Mouse (Mus musculus) skeletal muscle tissue, adult 2 months (tissue): ENCODE results near the gene F2r.
A peak's percentile ranks its signal among the peaks of the same experiment; 100 is the strongest.

Source experiments
- DNase-seq: peaks from one replicate; pipeline ENCODE4 v3.0.0-alpha.2; 2012; ENCODE audit warnings: low read depth, low spot score

F2r gene

DNA sequence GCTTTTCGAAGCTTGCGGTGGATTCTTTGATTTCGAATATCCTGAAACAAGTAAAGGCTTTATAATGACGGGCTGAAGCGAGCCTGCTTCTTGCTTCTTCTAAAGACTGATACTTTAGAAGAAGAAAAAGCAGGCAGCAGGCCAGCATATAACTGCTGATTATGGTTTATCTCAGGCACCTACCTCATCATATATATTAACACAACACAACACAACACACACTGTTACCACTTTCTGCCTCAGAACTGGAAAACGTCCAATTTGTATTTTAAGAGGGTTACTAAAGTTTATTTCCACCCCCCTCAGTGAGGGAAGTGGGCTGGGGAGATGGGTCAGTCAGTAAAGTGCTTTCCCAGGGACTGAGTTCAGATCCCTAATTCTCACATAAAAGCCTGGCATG lies 13.9 kb upstream of the F2r start:
- no peak for DNase-seq

GRCm38 (mm10) chr13:95630747-95631146 lies 12.5 kb upstream of the F2r start:
- DNase-seq, result no peak

GRCm38 (mm10) chr13:95629751-95630150 lies 11.5 kb upstream of the F2r start:
- no peak for DNase-seq

DNA sequence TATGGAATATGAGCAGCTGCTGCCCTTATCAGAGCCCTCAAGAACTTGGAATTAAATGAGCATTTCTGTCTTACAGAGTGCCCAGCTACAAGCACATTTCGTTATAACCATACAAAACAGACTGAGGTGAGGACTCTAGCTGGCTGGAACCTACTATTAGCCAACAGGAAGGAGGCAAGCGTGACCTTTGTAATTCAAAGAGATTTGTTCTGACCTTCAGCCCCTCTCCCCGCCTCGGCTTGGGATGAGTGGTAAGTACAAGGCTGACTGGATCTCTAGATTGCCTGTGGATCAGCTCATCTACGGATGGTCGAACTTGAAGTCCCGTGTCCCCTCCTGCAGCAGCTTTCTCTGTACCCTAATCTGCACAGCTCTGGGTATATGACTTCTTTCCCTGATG lies 8.4 kb upstream of the F2r start:
- DNase-seq, result no peak

- no peak for DNase-seq
Measured at GRCm38 (mm10) chr13:95623042-95623441, 4.8 kb upstream of the F2r start.

- no peak for DNase-seq
Measured at GRCm38 (mm10) chr13:95621563-95621962, 3.3 kb upstream of the F2r start.

GRCm38 (mm10) chr13:95618859-95619258 lies 572 bp upstream of the F2r start:
- no peak for DNase-seq

GRCm38 (mm10) chr13:95617671-95618171 lies 566 bp downstream of the F2r start:
- no peak for DNase-seq

DNA sequence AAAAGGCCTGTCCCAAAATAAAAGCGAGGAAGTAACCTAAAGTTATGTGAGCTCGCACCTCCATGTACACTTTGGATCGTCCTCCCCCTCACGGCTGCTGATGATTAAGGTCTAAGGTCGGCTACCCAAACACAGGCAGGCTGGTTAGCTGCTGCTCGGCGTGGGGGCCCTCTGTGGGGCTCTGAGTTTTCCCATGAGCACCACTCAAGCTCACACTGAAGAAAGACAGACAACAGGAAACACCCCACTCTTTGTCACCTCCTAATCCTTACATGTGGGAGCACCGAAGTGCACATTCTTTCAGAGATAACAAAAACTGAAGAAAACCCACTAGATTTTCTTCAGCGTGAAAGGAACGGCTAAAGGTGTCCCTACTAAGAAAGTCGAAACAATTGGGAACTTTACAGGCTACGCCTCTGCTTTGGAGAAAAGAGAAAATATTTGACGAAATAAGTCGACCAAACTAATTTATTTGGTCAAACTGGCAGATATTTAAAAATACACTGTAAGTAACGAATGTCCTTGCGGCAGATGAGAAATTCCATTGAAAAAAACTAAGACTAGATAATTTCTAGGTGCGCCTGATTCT lies 1.1 kb downstream of the F2r start:
- DNase-seq, result no peak

GRCm38 (mm10) chr13:95616512-95616911 lies 1.8 kb downstream of the F2r start:
- no peak for DNase-seq

- no peak for DNase-seq
Measured at GRCm38 (mm10) chr13:95614757-95615156, 3.5 kb downstream of the F2r start.

- DNase-seq, result no peak
Measured at GRCm38 (mm10) chr13:95612243-95612642, 6.0 kb downstream of the F2r start.

GRCm38 (mm10) chr13:95611752-95612151 lies 6.5 kb downstream of the F2r start:
- DNase-seq, result no peak

DNA sequence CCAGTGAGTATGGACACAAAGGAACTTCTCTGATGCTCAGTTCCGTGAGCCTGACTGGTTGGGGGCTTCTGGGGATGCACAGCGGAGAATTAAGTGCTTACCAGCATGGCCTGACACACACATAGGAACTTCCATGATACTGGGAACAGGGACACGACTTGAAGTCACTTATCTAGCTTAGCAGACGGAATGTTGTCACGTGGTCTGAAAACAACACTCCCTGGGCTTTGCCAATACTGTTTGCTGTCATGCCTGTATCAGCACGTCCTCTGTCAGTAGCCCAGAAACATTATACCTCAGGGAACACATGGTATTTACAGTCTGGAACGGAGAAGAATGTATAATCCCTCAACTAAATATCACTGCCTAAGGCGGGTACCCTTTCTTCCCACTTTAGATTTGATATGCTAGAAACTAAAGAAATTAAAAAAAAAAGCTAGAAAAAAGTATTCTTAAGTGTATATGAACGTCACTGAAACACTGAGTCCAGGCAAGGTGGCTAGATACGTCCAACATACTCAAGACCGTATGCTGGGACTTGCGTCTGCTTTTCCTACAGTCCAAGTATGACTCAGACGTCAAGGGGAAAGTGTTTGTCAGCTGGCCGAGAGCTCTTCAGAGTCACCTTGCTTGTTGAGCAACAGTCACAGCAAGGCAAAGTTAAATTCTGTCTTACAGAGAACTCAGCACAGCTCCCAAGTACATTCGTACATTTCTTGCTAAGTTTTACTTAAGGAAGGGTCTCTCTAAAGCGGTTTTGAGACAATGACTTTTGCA lies 7.3 kb downstream of the F2r start:
- peak; percentile 40 for DNase-seq

DNA sequence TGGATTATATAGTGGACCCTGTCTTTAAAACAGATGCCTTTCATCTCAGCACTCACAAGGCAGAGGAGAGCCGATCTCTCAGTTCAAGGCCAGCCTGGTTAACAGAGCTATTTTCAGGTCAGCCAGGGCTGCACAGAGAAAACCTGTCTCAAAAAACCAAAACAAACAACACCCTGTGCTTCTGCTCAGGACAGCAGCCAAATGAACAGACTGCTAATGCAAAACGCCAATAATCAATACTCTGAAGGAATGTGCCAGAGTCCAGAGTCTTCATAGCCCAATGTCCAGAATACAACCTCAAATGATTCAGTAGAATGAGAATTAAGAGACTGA lies 9.2 kb downstream of the F2r start:
- no peak for DNase-seq

- DNase-seq, result no peak
Measured at GRCm38 (mm10) chr13:95608416-95609087, 9.7 kb downstream of the F2r start.

DNA sequence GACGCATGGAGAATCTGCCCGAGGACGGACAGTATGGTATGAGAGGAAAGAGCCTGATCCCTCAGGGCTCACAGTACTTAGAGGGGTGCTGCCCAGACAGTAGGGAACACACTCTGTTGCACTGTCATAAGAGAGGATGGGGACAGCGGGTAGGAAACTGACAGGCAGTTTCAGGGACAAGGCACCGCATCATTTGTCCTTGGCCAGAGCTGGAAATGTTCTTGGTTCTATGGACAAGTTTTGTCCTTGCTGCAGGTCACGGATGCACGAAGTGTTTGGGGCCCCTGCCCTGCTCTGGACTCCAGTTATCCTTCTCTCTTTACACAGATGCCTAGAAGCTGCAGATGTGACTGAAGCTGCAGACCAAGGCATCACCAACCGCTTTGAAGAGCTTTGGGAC lies 11.3 kb downstream of the F2r start:
- DNase-seq, result no peak

- no peak for DNase-seq
Measured at GRCm38 (mm10) chr13:95604288-95604687, 14.0 kb downstream of the F2r start.

DNA sequence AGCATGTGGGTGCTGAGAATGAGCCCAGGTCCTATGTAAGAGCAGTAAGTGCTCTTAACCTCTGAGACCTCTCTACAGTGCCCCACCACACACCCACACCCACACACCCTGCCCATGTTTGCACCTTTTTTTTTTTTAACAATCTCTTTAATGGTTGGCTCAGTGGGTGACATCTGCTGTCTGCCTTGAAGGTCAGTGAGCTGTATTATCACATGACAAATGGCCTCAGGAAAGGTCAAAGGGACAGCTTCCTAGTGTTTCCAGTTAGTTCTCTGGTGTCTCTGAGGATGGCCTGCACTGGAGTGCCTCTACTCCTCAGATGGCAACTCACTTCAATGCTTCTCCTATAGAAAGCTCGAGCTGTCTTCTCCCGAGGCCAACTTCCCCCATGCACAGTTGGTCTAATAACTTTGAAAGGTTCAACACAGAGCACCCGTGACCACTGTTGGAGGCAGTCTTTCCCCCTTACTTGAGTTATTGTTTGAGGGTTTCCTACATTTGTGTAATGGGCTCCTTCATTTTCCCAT lies 18.4 kb downstream of the F2r start:
- no peak for DNase-seq

DNA sequence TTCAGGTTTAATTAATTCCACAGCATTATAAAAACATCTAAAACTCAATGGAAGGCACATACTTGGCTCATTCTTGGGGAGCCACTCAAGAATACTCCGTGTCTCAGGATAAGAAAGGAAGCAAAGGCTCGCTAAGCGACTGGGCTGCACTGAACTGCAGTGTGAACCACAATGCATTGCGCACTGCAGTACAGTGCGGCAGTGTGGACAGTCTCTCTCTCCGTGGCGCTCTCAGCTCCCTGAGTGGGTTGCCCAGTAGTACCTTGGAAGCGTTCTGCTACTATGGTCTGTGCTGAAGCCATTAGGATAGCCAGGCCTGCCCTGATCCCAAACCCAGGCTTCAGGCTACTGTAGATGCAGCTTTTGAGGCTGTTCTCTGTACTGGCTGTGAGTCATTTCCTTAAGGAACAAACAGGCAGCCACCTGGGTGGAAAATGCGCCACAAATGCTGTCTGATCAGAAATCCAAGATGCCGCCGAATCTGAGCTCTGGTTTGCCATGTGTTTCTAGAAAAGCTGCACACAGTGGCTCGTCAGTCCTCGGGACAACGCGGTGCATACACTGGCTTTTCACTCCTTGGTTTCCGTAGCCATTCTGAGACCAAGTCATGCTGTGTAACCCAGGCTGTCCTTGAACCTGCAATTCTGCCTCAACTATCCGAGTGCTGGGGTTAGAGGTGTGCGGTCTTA lies 19.9 kb downstream of the F2r start:
- no peak for DNase-seq

DNA sequence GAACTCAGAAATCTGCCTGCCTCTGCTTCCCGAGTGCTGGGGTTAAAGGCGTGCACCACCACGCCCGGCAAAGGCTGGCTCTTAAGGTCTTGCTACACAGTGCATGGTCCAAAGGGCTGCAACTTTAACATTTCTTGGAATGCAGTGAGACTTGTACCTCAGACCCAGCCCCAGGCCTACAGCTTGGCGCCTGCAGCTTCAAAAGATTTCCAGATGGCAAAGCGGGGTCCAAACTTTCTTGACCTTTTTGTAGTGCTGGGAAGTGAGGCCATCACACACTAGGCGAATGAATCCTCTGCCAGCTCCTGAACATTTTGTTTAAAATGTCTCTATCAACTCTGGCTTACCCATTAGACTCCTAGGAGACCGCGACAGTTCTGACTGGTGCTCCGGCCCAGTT lies 20.7 kb downstream of the F2r start:
- no peak for DNase-seq

GRCm38 (mm10) chr13:95596689-95597088 lies 21.6 kb downstream of the F2r start:
- no peak for DNase-seq
